Mouse (Mus musculus): ENCODE data around the gene Gm3373. TPM values are rescaled to one million over a fixed set of nuclear protein-coding genes. Genes with fewer than 3 reads are reported as not detected.
"Not testable (repeated sequence)": the region's sequence is repeated elsewhere in the genome, so short reads cannot be mapped to it uniquely, and the experiment has no call there.

Gm3373 gene
- 1.7 TPM in 1 of 2 replicates, not detected in the other for polyA plus RNA-seq (2015; fragmentation: Nextera tagmentation; extraction: Ambion mirVana)

GRCm38 (mm10) chr14:5741477-5741876 is at the start of gene Gm3373:
TSS of gene Gm3373 (minus strand) at chr14:5741577.
- not testable (repeated sequence) for H3K9me3 ChIP-seq; H3K4me2 ChIP-seq; H3K4me1 ChIP-seq; ATAC-seq (replicated peaks); H3K4me3 ChIP-seq; H3K27me3 ChIP-seq (replicated peaks); H3K36me3 ChIP-seq (replicated peaks); H3K9ac ChIP-seq; H3K27ac ChIP-seq
- no CpG with 5 or more reads among the region's 37 CpGs for WGBS

GRCm38 (mm10) chr14:5687357-5687756 is 54.0 kb downstream of the Gm3373 start, which contains the start of gene Gm9603:
TSS of gene Gm9603 (minus strand) at chr14:5687457.
- not testable (repeated sequence) for H3K27ac ChIP-seq; H3K9me3 ChIP-seq; H3K9ac ChIP-seq; H3K27me3 ChIP-seq (replicated peaks); H3K4me3 ChIP-seq; ATAC-seq (replicated peaks); H3K4me2 ChIP-seq; H3K4me1 ChIP-seq; H3K36me3 ChIP-seq (replicated peaks)
- WGBS, result no CpG with 5 or more reads among the region's 2 CpGs

Other genes with a start within 250 kb of the Gm3373 start
- gene Gm3488, start 239.9 kb downstream of the Gm3373 start, polyA plus RNA-seq (2015; fragmentation: Nextera tagmentation; extraction: Ambion mirVana), result 14.8 and 15.0 TPM in 2 replicates
- gene Gm3532, start 203.1 kb downstream of the Gm3373 start, polyA plus RNA-seq (2015; fragmentation: Nextera tagmentation; extraction: Ambion mirVana), result 0.15 TPM in 1 of 2 replicates, not detected in the other
- not detected in 2 replicates for gene Gm8265, start 108.5 kb downstream of the Gm3373 start, polyA plus RNA-seq (2015; fragmentation: Nextera tagmentation; extraction: Ambion mirVana)
- not detected in 2 replicates for gene Gm9603, start 54.1 kb downstream of the Gm3373 start, polyA plus RNA-seq (2015; fragmentation: Nextera tagmentation; extraction: Ambion mirVana)
- 3.2 and 3.5 TPM in 2 replicates for gene Gm3383, start 66.4 kb upstream of the Gm3373 start, polyA plus RNA-seq (2015; fragmentation: Nextera tagmentation; extraction: Ambion mirVana)
- gene Gm3424, start 88.8 kb upstream of the Gm3373 start, polyA plus RNA-seq (2015; fragmentation: Nextera tagmentation; extraction: Ambion mirVana), result not detected in 2 replicates
- 1.5 and 2.0 TPM in 2 replicates for gene Gm8237, start 138.8 kb upstream of the Gm3373 start, polyA plus RNA-seq (2015; fragmentation: Nextera tagmentation; extraction: Ambion mirVana)
- 3.9 and 4.0 TPM in 2 replicates for gene Gm3248, start 220.2 kb upstream of the Gm3373 start, polyA plus RNA-seq (2015; fragmentation: Nextera tagmentation; extraction: Ambion mirVana)
- not detected in 2 replicates for gene Gm3453, start 237.6 kb upstream of the Gm3373 start, polyA plus RNA-seq (2015; fragmentation: Nextera tagmentation; extraction: Ambion mirVana)